Comparison of ENCODE assay signal across 10 mouse cellular contexts in the genomic region with DNA sequence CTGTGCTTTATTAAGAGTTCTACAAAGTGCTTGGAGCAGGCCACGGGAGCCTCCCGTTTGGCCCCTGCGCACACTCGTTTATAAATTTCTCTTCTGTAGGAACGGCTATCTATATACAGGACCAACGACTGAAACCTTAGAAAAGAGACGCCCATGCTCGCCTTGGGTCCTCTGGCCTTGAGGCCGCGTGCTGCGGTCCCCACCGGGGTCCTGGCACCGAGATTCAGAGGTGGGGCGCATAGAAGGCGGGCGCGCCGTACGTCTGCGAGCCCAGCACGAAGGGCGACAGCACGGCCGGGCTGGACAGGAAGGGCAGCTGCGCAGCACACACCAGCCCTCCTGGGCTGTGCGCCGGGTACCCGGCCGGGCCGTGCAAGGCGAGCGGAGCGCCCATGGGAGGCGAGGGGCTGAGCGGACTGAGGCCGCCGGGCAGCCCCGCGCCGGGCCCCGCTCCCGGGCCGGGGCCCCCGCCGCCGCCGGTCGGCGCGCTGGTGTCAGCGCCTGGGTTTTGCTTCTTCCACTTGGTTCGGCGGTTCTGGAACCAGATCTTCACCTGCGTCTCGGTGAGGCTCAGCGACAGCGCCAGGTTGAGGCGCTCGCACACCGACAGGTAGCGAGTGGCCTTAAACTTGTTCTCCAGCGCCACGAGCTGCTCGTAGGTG. TPM values are rescaled to one million over a fixed set of nuclear protein-coding genes. Genes with fewer than 3 reads are reported as not detected.
DNase-seq lines count a peak whose midpoint lies in the region; ATAC-seq and TF ChIP-seq lines count a peak whose summit lies in the region.
"Had no signal": no experiment of that assay in that cellular context is flagged by ENCODE, and none has a peak within 500 bp of the region (broad histone marks: within the 10 kb centered on the region; RNA-seq: fewer than 3 reads in every experiment).

No protein-coding gene starts in this region.

- H3K4me2 ChIP-seq in heart, embryonic 11.5 days = peak overlapping the region; percentile 64
- peak overlapping the region; percentile 43 for H3K4me2 ChIP-seq in midbrain, embryonic 11.5 days

- H3K4me3 ChIP-seq in heart, embryonic 11.5 days (ENCODE audit: low read depth, low read length) = peak overlapping the region; percentile 39
- peak overlapping the region; percentile 28 for H3K4me3 ChIP-seq in midbrain, embryonic 11.5 days (ENCODE audit: low read depth, low read length)
- H3K4me3 ChIP-seq in left cerebral cortex, adult 2 months = no peak overlapping the region
- H3K4me3 ChIP-seq: erythroblast, embryonic 14.5 days had no signal

- H3K9ac ChIP-seq in heart, embryonic 11.5 days (ENCODE audit: low read depth, low read length) = no peak overlapping the region
- no peak overlapping the region for H3K9ac ChIP-seq in midbrain, embryonic 11.5 days (ENCODE audit: low read length)

- no peak for DNase-seq in heart, postnatal 25 days (ENCODE audit: low spot score)
- peak; percentile 63 for DNase-seq in ZHBTc4 (ENCODE audit: low read depth, low spot score)
- DNase-seq in heart, postnatal 10 days = peak; percentile 13 to 15
- DNase-seq in midbrain, embryonic 11.5 days (ENCODE audit: low spot score, missing footprints) = peak; percentile 93
- no peak for DNase-seq in left cerebral cortex, adult 2 months (ENCODE audit: extremely low spot score in 1 of 2, low spot score in 2 of 2)
- DNase-seq in thymus, postnatal 36 days = no peak
- DNase-seq in gastrocnemius, postnatal 36 days = no peak

- TF ChIP-seq CTCF in left cerebral cortex, adult 2 months (IDR thresholded peaks at IDR 0.05) = no peak

- H3K27me3 ChIP-seq in heart, embryonic 11.5 days (ENCODE audit: control insufficient read depth, insufficient read depth, low read length) = peaks cover 76% of the 10 kb centered on the region
- H3K27me3 ChIP-seq in midbrain, embryonic 11.5 days (ENCODE audit: control insufficient read depth, insufficient read depth, low read length) = peaks cover 84% of the 10 kb centered on the region
- H3K27me3 ChIP-seq: CH12.LX had no signal

- WGBS in heart, embryonic 11.5 days (ENCODE audit: insufficient replicate concordance) = 1% methylated on average over 60 of the region's 64 CpGs
- WGBS in midbrain, embryonic 11.5 days = under 1% methylated on average over 59 of the region's 64 CpGs

- no peaks in the 10 kb centered on the region for H3K9me3 ChIP-seq in heart, embryonic 11.5 days (replicated peaks; ENCODE audit: control insufficient read depth, low read length)
- no peaks in the 10 kb centered on the region for H3K9me3 ChIP-seq in midbrain, embryonic 11.5 days (ENCODE audit: control insufficient read depth, low read length)

- no peak overlapping the region for H3K27ac ChIP-seq in heart, embryonic 11.5 days (ENCODE audit: low read depth, low read length)
- H3K27ac ChIP-seq in midbrain, embryonic 11.5 days (ENCODE audit: low read depth, low read length) = no peak overlapping the region
- no peak overlapping the region for H3K27ac ChIP-seq in left cerebral cortex, adult 2 months

- ATAC-seq in heart, embryonic 11.5 days (replicated peaks; ENCODE audit: insufficient number of reproducible peaks, low FRiP score, low TSS enrichment) = no peak
- ATAC-seq in midbrain, embryonic 11.5 days (ENCODE audit: low FRiP score) = no peak

- no peaks in the 10 kb centered on the region for H3K36me3 ChIP-seq in heart, embryonic 11.5 days (ENCODE audit: control insufficient read depth, insufficient read depth, low read length)
- H3K36me3 ChIP-seq in midbrain, embryonic 11.5 days (ENCODE audit: control insufficient read depth, insufficient read depth, low read length) = no peaks in the 10 kb centered on the region

- peaks cover 30% of the 10 kb centered on the region for H3K4me1 ChIP-seq in heart, embryonic 11.5 days (ENCODE audit: control insufficient read depth, insufficient read depth, low read length)
- peaks cover 26% of the 10 kb centered on the region for H3K4me1 ChIP-seq in midbrain, embryonic 11.5 days (ENCODE audit: control insufficient read depth, insufficient read depth, low read length)

- intact Hi-C loops in heart, postnatal 25 days (cut with DNase I) = no loop called here
- intact Hi-C loops in heart, postnatal 10 days (cut with DNase I) = no loop called here
- intact Hi-C loops in left cerebral cortex, adult 2 months (cut with DNase I) = no loop called here
- intact Hi-C loops in gastrocnemius, postnatal 36 days (cut with DNase I) = no loop called here

RNA-seq across cellular contexts. Expression of gene Nkx1-1, which starts 3.1 kb away (rescaled TPM):
- polyA plus RNA-seq in heart, embryonic 11.5 days (2014; fragmentation: Nextera tagmentation; extraction: Ambion mirVana) = not detected in 2 replicates
- total RNA-seq in heart, postnatal 25 days (2021) = not detected
- total RNA-seq in heart, postnatal 10 days (2021) = not detected
- polyA plus RNA-seq in midbrain, embryonic 11.5 days (2014; fragmentation: Nextera tagmentation; extraction: Ambion mirVana) = 0.40 and 0.48 TPM in 2 replicates
- total RNA-seq in left cerebral cortex, adult 2 months (2021) = not detected
- not detected for total RNA-seq in gastrocnemius, postnatal 36 days (2021)
- total RNA-seq: CH12.LX had no signal
- polyA plus RNA-seq: erythroblast, embryonic 14.5 days had no signal

RNA-seq across cellular contexts. Expression of gene Uvssa, which starts 52.3 kb away (rescaled TPM):
- 4.0 and 4.2 TPM in 2 replicates for polyA plus RNA-seq in heart, embryonic 11.5 days (2014; fragmentation: Nextera tagmentation; extraction: Ambion mirVana)
- total RNA-seq in heart, postnatal 25 days (2021) = 1 to 10 TPM; 3.2 TPM
- 1 to 10 TPM; 6.0 to 6.6 TPM for total RNA-seq in heart, postnatal 10 days (2021)
- polyA plus RNA-seq in midbrain, embryonic 11.5 days (2014; fragmentation: Nextera tagmentation; extraction: Ambion mirVana) = 5.8 and 6.1 TPM in 2 replicates
- total RNA-seq in left cerebral cortex, adult 2 months (2021) = 1 to 10 TPM; 5.3 to 7.3 TPM
- total RNA-seq in gastrocnemius, postnatal 36 days (2021) = 1 to 10 TPM; 2.6 to 3.0 TPM

Comparison
In these comparisons a context has a peak if more than half of its experiments do, and no peak if none do; other contexts are left out.
1. DNase-seq: peak in ZHBTc4 (single experiment), heart, postnatal 10 days (2 of 2) and midbrain, embryonic 11.5 days (single experiment); none in heart, postnatal 25 days (single experiment), left cerebral cortex, adult 2 months (0 of 2), thymus, postnatal 36 days (0 of 2) and gastrocnemius, postnatal 36 days (0 of 2).